Mouse (Mus musculus) forebrain, postnatal 0 days (tissue): ENCODE measurements at regions not wholly inside any gene's neighbourhood (a gene's known extent, or its start where the extent isn't known, plus 50 kb on each side); places are given as distances from the start of the nearest gene placed in this dataset.

Experiments used
- ATAC-seq: fragments of 200-750 bp; cut with Nextera tagmentation; 2 replicates; pipeline ENCODE4 v1.8.0; 2017; ENCODE audit warnings: mild to moderate bottlenecking, moderate library complexity
- DNase-seq: peaks from one replicate; pipeline ENCODE4 v3.0.0-alpha.2; 2015
- H3K27ac ChIP-seq: fragments of 300-500 bp; sonication (generic); 2 replicates; pipeline ENCODE4 v1.5.1; 2014; ENCODE audit warnings: low read depth, mild to moderate bottlenecking, antibody characterized with exemption, low read length, moderate library complexity, mixed read lengths
- H3K27me3 ChIP-seq: fragments of 300-500 bp; sonication (generic); 2 replicates; pipeline ENCODE4 v1.6.1; 2014; ENCODE audit warnings: mild to moderate bottlenecking, low read length, mixed read lengths; ENCODE audit not compliant: insufficient read depth
- H3K36me3 ChIP-seq: fragments of 300-500 bp; sonication (generic); 2 replicates; pipeline ENCODE4 v1.6.1; 2014; ENCODE audit warnings: mild to moderate bottlenecking, moderate library complexity; ENCODE audit not compliant: insufficient read depth
- H3K4me1 ChIP-seq: fragments of 300-500 bp; sonication (generic); 2 replicates; pipeline ENCODE4 v1.6.1; 2014; ENCODE audit warnings: antibody characterized with exemption; ENCODE audit not compliant: insufficient read depth
- H3K4me2 ChIP-seq: fragments of 300-500 bp; sonication (generic); 2 replicates; pipeline ENCODE4 v1.6.1; 2014; ENCODE audit warnings: low read depth, mild to moderate bottlenecking, moderate library complexity
- H3K4me3 ChIP-seq: fragments of 300-500 bp; sonication (generic); 2 replicates; pipeline ENCODE4 v1.5.1; 2014; ENCODE audit warnings: low read depth, low read length, mixed read lengths
- H3K9ac ChIP-seq: fragments of 300-500 bp; sonication (generic); 2 replicates; pipeline ENCODE4 v1.6.1; 2014; ENCODE audit warnings: mild to moderate bottlenecking
- H3K9me3 ChIP-seq: fragments of 300-500 bp; sonication (generic); 2 replicates; pipeline ENCODE4 v1.6.1; 2016; ENCODE audit warnings: low read length
- CTCF ChIP-seq: sonication (generic); IDR thresholded peaks from 2 replicates; pipeline ENCODE4 v1.5.1; 2016; ENCODE audit warnings: antibody characterized with exemption, control low read depth, low read depth
- WGBS: fragments of 180-500 bp; shearing (Covaris S2); extraction: QIAGEN DNeasy Blood & Tissue Kit; methylation state at CpG from one replicate; pipeline ENCODE4 v1.1.7; 2014; 5-methylcytosine and 5-hydroxymethylcytosine counted together

DNA sequence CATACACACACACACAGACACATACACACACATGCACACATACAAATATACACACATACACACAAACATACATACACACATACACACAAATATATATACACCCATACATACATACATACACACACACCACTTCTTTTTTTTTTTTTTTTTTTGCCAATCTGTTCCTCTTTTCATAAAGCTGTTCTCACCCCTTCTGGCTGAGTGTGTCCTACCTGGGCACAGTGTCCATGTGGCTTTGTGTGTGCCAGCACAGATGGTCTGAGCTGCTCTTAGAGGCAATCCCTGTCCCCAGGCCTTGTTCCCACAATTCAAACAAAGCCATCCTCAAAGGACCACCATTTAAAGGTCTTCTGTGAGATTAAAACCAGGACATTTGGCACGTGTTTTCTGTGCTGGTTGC lies 127.6 kb upstream of the Prep start:
- DNase-seq (peak; percentile 1), ATAC-seq (no peak)
- no peak overlapping the region for H3K9ac ChIP-seq
- no peak overlapping the region for H3K27ac ChIP-seq
- no peaks in the 10 kb centered on the region for H3K36me3 ChIP-seq
- no peak overlapping the region for H3K4me3 ChIP-seq
- no peak for TF ChIP-seq CTCF
- 26% methylated on average over 1 of the region's 1 CpGs for WGBS
- no peaks in the 10 kb centered on the region for H3K9me3 ChIP-seq
- H3K4me2 ChIP-seq, result no peak overlapping the region
- H3K4me1 ChIP-seq, result no peaks in the 10 kb centered on the region
- no peaks in the 10 kb centered on the region for H3K27me3 ChIP-seq

GRCm38 (mm10) chr10:44936976-44937500 lies 130.0 kb upstream of the Prep start:
- no peak for DNase-seq
- Histone ChIP-seq H3K4me1 (no peaks in the 10 kb centered on the region), H3K27me3 (no peaks in the 10 kb centered on the region), H3K9ac (no peak overlapping the region), H3K4me2 (no peak overlapping the region), H3K4me3 (no peak overlapping the region), H3K9me3 (no peaks in the 10 kb centered on the region), H3K36me3 (no peaks in the 10 kb centered on the region), H3K27ac (no peak overlapping the region)
- ATAC-seq, result no peak
- WGBS, result 36% methylated on average over 5 of the region's 5 CpGs
- TF ChIP-seq CTCF, result no peak

- Histone ChIP-seq H3K9ac (no peak overlapping the region), H3K4me2 (no peak overlapping the region), H3K4me3 (no peak overlapping the region), H3K27me3 (no peaks in the 10 kb centered on the region), H3K9me3 (no peaks in the 10 kb centered on the region), H3K4me1 (no peaks in the 10 kb centered on the region), H3K36me3 (no peaks in the 10 kb centered on the region), H3K27ac (no peak overlapping the region)
- no peak for ATAC-seq
- DNase-seq, result no peak
- no peak for TF ChIP-seq CTCF
- 86% methylated on average over 2 of the region's 2 CpGs for WGBS
Observed at GRCm38 (mm10) chr10:44930796-44931195, 136.2 kb upstream of the Prep start.

- ATAC-seq (no peak), DNase-seq (no peak)
- Histone ChIP-seq H3K4me1 (no peaks in the 10 kb centered on the region), H3K27ac (no peak overlapping the region), H3K27me3 (no peaks in the 10 kb centered on the region), H3K4me3 (no peak overlapping the region), H3K9me3 (no peaks in the 10 kb centered on the region), H3K9ac (no peak overlapping the region), H3K4me2 (no peak overlapping the region), H3K36me3 (no peaks in the 10 kb centered on the region)
- no peak for TF ChIP-seq CTCF
- 93% methylated on average over 8 of the region's 8 CpGs for WGBS
Observed at GRCm38 (mm10) chr10:44913751-44914388, 153.1 kb upstream of the Prep start.

GRCm38 (mm10) chr10:44904520-44904919 lies 162.5 kb upstream of the Prep start:
- Histone ChIP-seq H3K9me3 (no peaks in the 10 kb centered on the region), H3K27me3 (no peaks in the 10 kb centered on the region), H3K9ac (no peak overlapping the region), H3K4me2 (no peak overlapping the region), H3K4me1 (no peaks in the 10 kb centered on the region), H3K27ac (no peak overlapping the region), H3K36me3 (no peaks in the 10 kb centered on the region), H3K4me3 (no peak overlapping the region)
- no peak for ATAC-seq
- DNase-seq, result no peak
- 99% methylated on average over 4 of the region's 4 CpGs for WGBS
- no peak for TF ChIP-seq CTCF

DNA sequence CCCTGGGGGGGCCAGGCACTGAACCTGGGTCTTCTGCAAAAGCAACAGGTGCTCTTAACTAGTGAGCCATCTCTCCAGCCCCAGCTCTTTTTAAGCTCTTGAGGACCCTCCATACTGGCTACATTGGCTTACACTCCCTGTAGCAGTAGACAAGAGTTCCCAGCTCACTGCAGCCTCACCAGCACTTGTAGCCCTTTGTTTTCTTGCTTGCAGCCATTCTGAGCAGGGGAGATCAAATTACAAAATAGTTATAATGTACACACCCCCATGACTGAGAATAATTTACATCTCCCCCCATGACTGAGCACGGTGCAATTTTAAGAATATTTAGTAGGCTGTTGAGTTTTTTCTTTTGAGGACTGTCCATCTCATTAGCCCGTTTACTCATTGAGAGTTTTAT lies 165.8 kb upstream of the Prep start:
- Histone ChIP-seq H3K9ac (no peak overlapping the region), H3K36me3 (no peaks in the 10 kb centered on the region), H3K27ac (no peak overlapping the region), H3K27me3 (no peaks in the 10 kb centered on the region), H3K9me3 (no peaks in the 10 kb centered on the region), H3K4me1 (no peaks in the 10 kb centered on the region), H3K4me3 (no peak overlapping the region), H3K4me2 (no peak overlapping the region)
- WGBS, result 65% methylated on average over 2 of the region's 2 CpGs
- no peak for TF ChIP-seq CTCF
- DNase-seq, result no peak
- no peak for ATAC-seq

DNA sequence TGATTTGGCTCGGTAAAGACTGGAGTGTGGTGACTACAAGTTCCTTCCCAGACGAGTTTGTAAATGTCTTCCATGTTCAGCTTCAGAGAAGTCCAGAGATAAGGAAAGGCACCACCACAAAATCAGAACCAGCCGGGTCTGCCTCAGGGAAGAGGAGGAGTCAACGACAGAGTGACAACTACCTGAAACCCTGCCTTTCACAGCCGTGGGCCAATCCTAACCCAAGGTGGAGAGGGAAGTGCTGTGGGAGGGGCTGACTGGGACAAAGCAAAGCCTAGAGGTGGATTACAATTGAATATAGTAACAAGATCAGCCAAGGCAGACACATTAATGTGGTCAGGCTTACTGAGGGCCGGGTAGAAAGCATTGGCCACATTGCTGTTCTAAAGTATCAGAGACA lies 174.9 kb upstream of the Prep start:
- no peak for ATAC-seq
- no peak for TF ChIP-seq CTCF
- Histone ChIP-seq H3K36me3 (no peaks in the 10 kb centered on the region), H3K4me3 (no peak overlapping the region), H3K9ac (no peak overlapping the region), H3K27ac (no peak overlapping the region), H3K4me1 (no peaks in the 10 kb centered on the region), H3K4me2 (no peak overlapping the region), H3K27me3 (no peaks in the 10 kb centered on the region), H3K9me3 (no peaks in the 10 kb centered on the region)
- WGBS, result 62% methylated on average over 6 of the region's 6 CpGs
- DNase-seq, result no peak
